In the genomic region with DNA sequence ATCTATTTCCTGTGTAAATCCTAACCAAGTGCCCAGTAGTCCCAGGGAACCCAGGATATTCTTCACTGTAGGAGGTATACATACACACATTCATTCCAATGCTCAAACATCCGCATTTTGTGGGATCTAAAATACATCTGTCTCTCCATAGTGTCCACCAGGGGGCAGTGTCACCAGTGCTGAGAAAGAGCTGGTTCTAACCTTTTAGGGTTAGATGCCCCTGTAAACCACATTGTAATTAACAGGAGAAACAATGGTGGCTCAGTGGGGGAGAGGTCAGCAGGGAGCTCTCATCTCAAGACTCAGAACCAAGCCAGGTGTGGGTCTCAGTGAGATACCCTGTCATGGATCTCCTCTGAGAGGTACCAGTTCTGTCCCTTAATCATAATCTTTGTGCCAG, we compare ENCODE assay signal across 11 mouse cellular contexts. TPM values are rescaled to one million over a fixed set of nuclear protein-coding genes. Genes with fewer than 3 reads are reported as not detected.
DNase-seq lines count a peak whose midpoint lies in the region; ATAC-seq and TF ChIP-seq lines count a peak whose summit lies in the region.
"Had no signal": no experiment of that assay in that cellular context is flagged by ENCODE, and none has a peak within 500 bp of the region (broad histone marks: within the 10 kb centered on the region; RNA-seq: fewer than 3 reads in every experiment).

No protein-coding gene starts in this region.

- peak; percentile 90 for TF ChIP-seq CTCF in intestine, postnatal 0 days (IDR thresholded peaks at IDR 0.05; ENCODE audit: low read depth)
- peak; percentile 35 for TF ChIP-seq CTCF in liver, adult 2 months (IDR thresholded peaks at IDR 0.05; ENCODE audit: low read depth, low read length)

- WGBS in intestine, postnatal 0 days: 46% methylated on average over 1 of the region's 1 CpGs
- 41% methylated on average over 1 of the region's 1 CpGs for WGBS in intestine, embryonic 15.5 days
- WGBS in liver, adult 2 months: 57% methylated on average over 1 of the region's 1 CpGs

- H3K79me2 ChIP-seq in liver, adult 2 months (ENCODE audit: control insufficient read depth, insufficient read depth, low read length): no peaks in the 10 kb centered on the region

- H3K27me3 ChIP-seq in intestine, postnatal 0 days (replicated peaks; ENCODE audit: control insufficient read depth, insufficient read depth, low read length): no peaks in the 10 kb centered on the region
- no peaks in the 10 kb centered on the region for H3K27me3 ChIP-seq in intestine, embryonic 15.5 days (replicated peaks)
- H3K27me3 ChIP-seq in liver, adult 2 months (ENCODE audit: control insufficient read depth, insufficient read depth, low read length): no peaks in the 10 kb centered on the region
- H3K27me3 ChIP-seq: heart, embryonic 15.5 days; midbrain, embryonic 12.5 days had no signal

- H3K4me2 ChIP-seq in intestine, postnatal 0 days (replicated peaks; ENCODE audit: low read depth): no peak overlapping the region
- H3K4me2 ChIP-seq in intestine, embryonic 15.5 days (replicated peaks): no peak overlapping the region
- H3K4me2 ChIP-seq: heart, embryonic 15.5 days; midbrain, embryonic 12.5 days had no signal

- H3K36me3 ChIP-seq in intestine, postnatal 0 days (ENCODE audit: control insufficient read depth, insufficient read depth): no peaks in the 10 kb centered on the region
- H3K36me3 ChIP-seq in intestine, embryonic 15.5 days: no peaks in the 10 kb centered on the region
- peaks cover 34% of the 10 kb centered on the region for H3K36me3 ChIP-seq in liver, adult 2 months (ENCODE audit: control insufficient read depth, insufficient read depth, low read length)

- intact Hi-C loops in gastrocnemius, postnatal 36 days (cut with DNase I): no loop called here

- H3K9ac ChIP-seq in intestine, postnatal 0 days (ENCODE audit: low read depth, low read length): no peak overlapping the region
- no peak overlapping the region for H3K9ac ChIP-seq in intestine, embryonic 15.5 days
- H3K9ac ChIP-seq in liver, adult 2 months (ENCODE audit: low read depth, low read length): no peak overlapping the region
- H3K9ac ChIP-seq: heart, embryonic 15.5 days; midbrain, embryonic 12.5 days had no signal

- no peaks in the 10 kb centered on the region for H3K9me3 ChIP-seq in intestine, postnatal 0 days (ENCODE audit: control insufficient read depth)
- no peaks in the 10 kb centered on the region for H3K9me3 ChIP-seq in intestine, embryonic 15.5 days
- H3K9me3 ChIP-seq: heart, embryonic 15.5 days; midbrain, embryonic 12.5 days had no signal

- H3K4me3 ChIP-seq in intestine, postnatal 0 days (ENCODE audit: low read depth, low read length): no peak overlapping the region
- no peak overlapping the region for H3K4me3 ChIP-seq in intestine, embryonic 15.5 days (replicated peaks)
- no peak overlapping the region for H3K4me3 ChIP-seq in liver, adult 2 months (ENCODE audit: insufficient read depth, low read depth, low read length)
- H3K4me3 ChIP-seq: heart, embryonic 15.5 days; midbrain, embryonic 12.5 days had no signal

- no peak overlapping the region for H3K27ac ChIP-seq in intestine, postnatal 0 days (ENCODE audit: low read depth, low read length)
- no peak overlapping the region for H3K27ac ChIP-seq in intestine, embryonic 15.5 days
- no peak overlapping the region for H3K27ac ChIP-seq in liver, adult 2 months (replicated peaks; ENCODE audit: insufficient read depth, low read depth, low read length)
- H3K27ac ChIP-seq: heart, embryonic 15.5 days; midbrain, embryonic 12.5 days had no signal

- ATAC-seq in intestine, postnatal 0 days: no peak
- ATAC-seq in intestine, embryonic 15.5 days: no peak
- ATAC-seq in megakaryocyte, adult 5-6 weeks (ENCODE audit: poor library complexity, severe bottlenecking): no peak

- TF ChIP-seq POLR2A in liver, adult 2 months (IDR thresholded peaks at IDR 0.05; ENCODE audit: extremely low read depth, insufficient read depth, low read length): no peak

- peak; percentile 41 for DNase-seq in CD4-positive helper T cell, adult 2 months (ENCODE audit: low read depth, low spot score)
- peak; percentile 75 for DNase-seq in R1 (ENCODE audit: low read depth, low spot score)
- no peak for DNase-seq in liver, adult 2 months (ENCODE audit: extremely low read depth, low read depth, low spot score)
- no peak for DNase-seq in heart, adult 9 months (ENCODE audit: low spot score in 2 of 2)
- no peak for DNase-seq in gastrocnemius, postnatal 36 days

- no peaks in the 10 kb centered on the region for H3K4me1 ChIP-seq in intestine, postnatal 0 days (replicated peaks; ENCODE audit: control insufficient read depth, insufficient read depth, low read length)
- H3K4me1 ChIP-seq in intestine, embryonic 15.5 days (replicated peaks): no peaks in the 10 kb centered on the region
- H3K4me1 ChIP-seq in liver, adult 2 months (ENCODE audit: control insufficient read depth, insufficient read depth, low read length): no peaks in the 10 kb centered on the region

RNA-seq across cellular contexts. Expression of gene BC051665, which starts 39.9 kb away (rescaled TPM):
- polyA plus RNA-seq in intestine, postnatal 0 days (2015; fragmentation: Nextera tagmentation; extraction: Ambion mirVana): not detected in 2 replicates
- polyA plus RNA-seq in intestine, embryonic 15.5 days (2015; fragmentation: Nextera tagmentation; extraction: Ambion mirVana): not detected in 2 replicates
- not detected in 2 replicates for total RNA-seq in liver, adult 2 months (2014; rRNA removed)
- polyA plus RNA-seq in liver, adult 2 months (2012; rRNA removed): not detected in 2 replicates
- total RNA-seq in gastrocnemius, postnatal 36 days (2021): not detected
- total RNA-seq in megakaryocyte, adult 5-6 weeks (2015): not detected in 2 replicates
- total RNA-seq in megakaryocyte, adult 5-6 weeks (2017): not detected in 2 replicates
- polyA plus RNA-seq: heart, embryonic 15.5 days; midbrain, embryonic 12.5 days; testis, adult 2 months had no signal

RNA-seq across cellular contexts. Expression of gene Ctsll3, which starts 56.4 kb away (rescaled TPM):
- not detected in 2 replicates for polyA plus RNA-seq in intestine, postnatal 0 days (2015; fragmentation: Nextera tagmentation; extraction: Ambion mirVana)
- polyA plus RNA-seq in intestine, embryonic 15.5 days (2015; fragmentation: Nextera tagmentation; extraction: Ambion mirVana): not detected in 2 replicates
- not detected in 2 replicates for total RNA-seq in liver, adult 2 months (2014; rRNA removed)
- not detected in 2 replicates for polyA plus RNA-seq in liver, adult 2 months (2012; rRNA removed)
- total RNA-seq in gastrocnemius, postnatal 36 days (2021): not detected
- total RNA-seq in megakaryocyte, adult 5-6 weeks (2015): not detected in 2 replicates
- not detected in 2 replicates for total RNA-seq in megakaryocyte, adult 5-6 weeks (2017)
- polyA plus RNA-seq: heart, embryonic 15.5 days; midbrain, embryonic 12.5 days; testis, adult 2 months had no signal

Comparison
In these comparisons a context has a peak if more than half of its experiments do, and no peak if none do; other contexts are left out.
1. DNase-seq: peak in CD4-positive helper T cell, adult 2 months (single experiment) and R1 (single experiment); none in liver, adult 2 months (single experiment), heart, adult 9 months (0 of 2) and gastrocnemius, postnatal 36 days (0 of 2).